Mouse (Mus musculus): ENCODE measurements at regions not wholly inside any gene's neighbourhood (a gene's known extent, or its start where the extent isn't known, plus 50 kb on each side); places are given as distances from the start of the nearest gene placed in this dataset.

DNA sequence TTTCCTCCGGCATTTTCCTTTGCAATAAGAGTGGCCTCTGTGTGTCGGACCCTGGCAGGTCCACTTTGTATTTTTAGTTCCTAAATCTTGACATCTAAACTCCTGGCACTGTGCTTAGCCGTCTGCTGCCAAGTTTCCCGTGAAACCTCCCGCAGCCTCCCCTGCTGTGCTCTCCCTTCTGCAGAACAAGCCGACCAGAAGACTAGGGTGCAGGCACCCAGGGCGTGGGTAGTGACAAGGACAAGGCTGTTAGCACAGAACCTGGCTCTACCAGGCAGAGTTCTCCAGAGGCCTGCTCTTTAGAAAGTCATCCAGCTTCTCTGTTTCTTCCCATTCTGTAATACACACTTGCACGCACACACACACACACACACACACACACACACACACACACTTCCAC is 274.8 kb downstream of the Vrk1 start:
- no peak for TF ChIP-seq CTCF (IDR thresholded peaks at IDR 0.05; ENCODE audit: control insufficient read depth, insufficient read depth, insufficient read length)
- TF ChIP-seq USF1 (IDR thresholded peaks at IDR 0.05; ENCODE audit: low read depth): no peak
- TF ChIP-seq MAX (IDR thresholded peaks at IDR 0.05): no peak
- TF ChIP-seq FOSL1 (IDR thresholded peaks at IDR 0.05; ENCODE audit: insufficient read depth, low read length, poor library complexity, severe bottlenecking): no peak
- no peak for TF ChIP-seq MYOG (IDR thresholded peaks at IDR 0.05; ENCODE audit: control insufficient read depth, extremely low read depth, insufficient read length)
- no peak for TF ChIP-seq CEBPB (IDR thresholded peaks at IDR 0.05; ENCODE audit: low read depth)
